ENCODE assay signal across 12 mouse cellular contexts in genomic region chr2:180560245-180560644, GRCm38 (mm10). TPM values are rescaled to one million over a fixed set of nuclear protein-coding genes. Genes with fewer than 3 reads are reported as not detected.
DNase-seq lines count a peak whose midpoint lies in the region; ATAC-seq and TF ChIP-seq lines count a peak whose summit lies in the region.
"Had no signal": no experiment of that assay in that cellular context is flagged by ENCODE, and none has a peak within 500 bp of the region (broad histone marks: within the 10 kb centered on the region; RNA-seq: fewer than 3 reads in every experiment).

No protein-coding gene starts in this region.

- WGBS in hindbrain, embryonic 10.5 days, result 49% methylated on average over 5 of the region's 5 CpGs
- 52% methylated on average over 5 of the region's 5 CpGs for WGBS in hindbrain, embryonic 12.5 days
- 70% methylated on average over 5 of the region's 5 CpGs for WGBS in thymus, adult 2 months

- no peak overlapping the region for H3K4me3 ChIP-seq in hindbrain, embryonic 10.5 days
- H3K4me3 ChIP-seq in hindbrain, embryonic 12.5 days, result no peak overlapping the region
- H3K4me3 ChIP-seq in thymus, adult 2 months (ENCODE audit: control insufficient read depth, insufficient read depth, low read length), result no peak overlapping the region
- H3K4me3 ChIP-seq: intestine, embryonic 15.5 days; neural tube, embryonic 15.5 days had no signal

- no peak overlapping the region for H3K9ac ChIP-seq in hindbrain, embryonic 12.5 days
- H3K9ac ChIP-seq: intestine, embryonic 15.5 days; neural tube, embryonic 15.5 days had no signal

- no peaks in the 10 kb centered on the region for H3K36me3 ChIP-seq in hindbrain, embryonic 10.5 days
- H3K36me3 ChIP-seq in hindbrain, embryonic 12.5 days, result no peaks in the 10 kb centered on the region
- H3K36me3 ChIP-seq in thymus, adult 2 months (ENCODE audit: control insufficient read depth, insufficient read depth, low read length), result no peaks in the 10 kb centered on the region
- H3K36me3 ChIP-seq: intestine, embryonic 15.5 days; neural tube, embryonic 15.5 days had no signal

- peak; percentile 24 for DNase-seq in hindbrain, embryonic 10.5 days (ENCODE audit: low spot score)
- DNase-seq in thymus, adult 2 months, result peak; percentile 29
- DNase-seq in thymus, postnatal 10 days (ENCODE audit: low spot score in 2 of 2), result no peak
- DNase-seq in brain, embryonic 14.5 days (ENCODE audit: low read depth), result no peak
- peak; percentile 53 for DNase-seq in thymus, postnatal 4 days
- DNase-seq in urinary bladder, postnatal 36 days (ENCODE audit: low spot score in 2 of 2), result no peak
- DNase-seq in frontal cortex, postnatal 10 days (ENCODE audit: low spot score in 2 of 2), result no peak
- DNase-seq: adrenal gland, postnatal 14 days; gastrocnemius, postnatal 36 days had no signal

- H3K9me3 ChIP-seq in hindbrain, embryonic 10.5 days, result no peaks in the 10 kb centered on the region
- no peaks in the 10 kb centered on the region for H3K9me3 ChIP-seq in hindbrain, embryonic 12.5 days (replicated peaks)
- H3K9me3 ChIP-seq: intestine, embryonic 15.5 days; neural tube, embryonic 15.5 days had no signal

- peaks cover 7% of the 10 kb centered on the region; the same call in 1 of the 2 replicates for H3K27me3 ChIP-seq in hindbrain, embryonic 10.5 days (ENCODE audit: insufficient read depth, poor library complexity, severe bottlenecking)
- H3K27me3 ChIP-seq in hindbrain, embryonic 12.5 days, result peaks cover 6% of the 10 kb centered on the region; the same call in 1 of the 2 replicates
- H3K27me3 ChIP-seq in thymus, adult 2 months (ENCODE audit: control insufficient read depth, insufficient read depth, low read length), result no peaks in the 10 kb centered on the region
- H3K27me3 ChIP-seq: neural tube, embryonic 15.5 days had no signal

- no peak for TF ChIP-seq POLR2A in thymus, adult 2 months (IDR thresholded peaks at IDR 0.05; ENCODE audit: control insufficient read depth, extremely low read depth, insufficient read depth, low read length, poor library complexity)
- TF ChIP-seq POLR2A in brain, embryonic 14.5 days (IDR thresholded peaks at IDR 0.05; ENCODE audit: borderline replicate concordance, extremely low read depth, insufficient read depth, insufficient read length, poor library complexity, severe bottlenecking), result no peak

- TF ChIP-seq CTCF in thymus, adult 2 months (IDR thresholded peaks at IDR 0.05; ENCODE audit: borderline replicate concordance, control insufficient read depth, extremely low read depth, insufficient read depth, low read length, poor library complexity), result no peak
- TF ChIP-seq CTCF in brain, embryonic 14.5 days (IDR thresholded peaks at IDR 0.05; ENCODE audit: borderline replicate concordance, extremely low read depth, insufficient read depth, insufficient read length), result peak; percentile 60; the same call in 1 of the 2 replicates

- H3K4me2 ChIP-seq in hindbrain, embryonic 12.5 days (replicated peaks), result no peak overlapping the region
- H3K4me2 ChIP-seq: intestine, embryonic 15.5 days; neural tube, embryonic 15.5 days had no signal

- H3K4me1 ChIP-seq in hindbrain, embryonic 10.5 days (replicated peaks), result peaks cover 9% of the 10 kb centered on the region; the same call in 1 of the 2 replicates
- H3K4me1 ChIP-seq in hindbrain, embryonic 12.5 days, result peaks cover 12% of the 10 kb centered on the region
- H3K4me1 ChIP-seq in thymus, adult 2 months (replicated peaks; ENCODE audit: control insufficient read depth, insufficient read depth, low read length), result peaks cover 4% of the 10 kb centered on the region; the same call in 1 of the 2 replicates
- H3K4me1 ChIP-seq: intestine, embryonic 15.5 days had no signal

- ATAC-seq in hindbrain, embryonic 12.5 days (ENCODE audit: low FRiP score), result no peak
- ATAC-seq: intestine, embryonic 15.5 days had no signal

- no peak overlapping the region for H3K27ac ChIP-seq in hindbrain, embryonic 10.5 days
- H3K27ac ChIP-seq in hindbrain, embryonic 12.5 days, result no peak overlapping the region
- no peak overlapping the region for H3K27ac ChIP-seq in thymus, adult 2 months (ENCODE audit: control insufficient read depth, insufficient read depth, low read length)
- H3K27ac ChIP-seq: intestine, embryonic 15.5 days; neural tube, embryonic 15.5 days had no signal

RNA-seq across cellular contexts. Expression of gene Mrgbp, which starts 20.9 kb away (rescaled TPM):
- 39.2 and 39.3 TPM in 2 replicates for polyA plus RNA-seq in hindbrain, embryonic 10.5 days (2016; fragmentation: Nextera tagmentation; extraction: Ambion mirVana)
- polyA plus RNA-seq in hindbrain, embryonic 12.5 days (2016; fragmentation: Nextera tagmentation; extraction: Ambion mirVana), result 41.7 and 43.3 TPM in 2 replicates
- 75.6 and 75.7 TPM in 2 replicates for polyA plus RNA-seq in thymus, adult 2 months (2012; rRNA removed)
- 54.3 and 69.8 TPM in 2 replicates for polyA plus RNA-seq in brain, embryonic 14.5 days (2012; rRNA removed)

RNA-seq across cellular contexts. Expression of gene Ogfr, which starts 28.8 kb away (rescaled TPM):
- polyA plus RNA-seq in hindbrain, embryonic 10.5 days (2016; fragmentation: Nextera tagmentation; extraction: Ambion mirVana), result 96.4 and 105 TPM in 2 replicates
- polyA plus RNA-seq in hindbrain, embryonic 12.5 days (2016; fragmentation: Nextera tagmentation; extraction: Ambion mirVana), result 96.5 and 96.6 TPM in 2 replicates
- polyA plus RNA-seq in thymus, adult 2 months (2012; rRNA removed), result 75.7 and 86.1 TPM in 2 replicates
- polyA plus RNA-seq in brain, embryonic 14.5 days (2012; rRNA removed), result 75.6 and 105 TPM in 2 replicates

RNA-seq across cellular contexts. Expression of gene Col9a3, which starts 37.3 kb away (rescaled TPM):
- 10.2 and 14.3 TPM in 2 replicates for polyA plus RNA-seq in hindbrain, embryonic 10.5 days (2016; fragmentation: Nextera tagmentation; extraction: Ambion mirVana)
- 171 and 195 TPM in 2 replicates for polyA plus RNA-seq in hindbrain, embryonic 12.5 days (2016; fragmentation: Nextera tagmentation; extraction: Ambion mirVana)
- polyA plus RNA-seq in thymus, adult 2 months (2012; rRNA removed), result 4.4 and 4.8 TPM in 2 replicates
- polyA plus RNA-seq in brain, embryonic 14.5 days (2012; rRNA removed), result 31.5 and 37.5 TPM in 2 replicates

Comparison
In these comparisons a context has a peak if more than half of its experiments do, and no peak if none do; other contexts are left out.
1. DNase-seq: peak in hindbrain, embryonic 10.5 days (single experiment), thymus, adult 2 months (single experiment) and thymus, postnatal 4 days (single experiment); none in thymus, postnatal 10 days (0 of 2), brain, embryonic 14.5 days (single experiment), urinary bladder, postnatal 36 days (0 of 2) and frontal cortex, postnatal 10 days (0 of 2).